Mouse (Mus musculus) limb, embryonic 12.5 days (tissue): ENCODE results near the gene Tat. TPM values are rescaled to one million over a fixed set of nuclear protein-coding genes. Genes with fewer than 3 reads are reported as not detected.
"Not testable (repeated sequence)": the region's sequence is repeated elsewhere in the genome, so short reads cannot be mapped to it uniquely, and the experiment has no call there.

Experiments used
- ATAC-seq: fragments of 200-750 bp; cut with Nextera tagmentation; 2 replicates; pipeline ENCODE4 v1.8.0; 2017; ENCODE audit warnings: low read depth, moderate TSS enrichment; ENCODE audit not compliant: insufficient number of reproducible peaks, insufficient read depth, low FRiP score, low TSS enrichment
- H3K27ac ChIP-seq: fragments of 300-500 bp; sonication (generic); 2 replicates; pipeline ENCODE4 v1.5.1; 2016; ENCODE audit warnings: mild to moderate bottlenecking, moderate library complexity
- H3K27me3 ChIP-seq: fragments of 300-500 bp; sonication (generic); 2 replicates; pipeline ENCODE4 v1.6.1; 2016; ENCODE audit warnings: mild to moderate bottlenecking, moderate library complexity
- H3K36me3 ChIP-seq: fragments of 300-500 bp; sonication (generic); 2 replicates; pipeline ENCODE4 v1.6.1; 2016; ENCODE audit warnings: mild to moderate bottlenecking, moderate library complexity
- H3K4me1 ChIP-seq: fragments of 300-500 bp; sonication (generic); replicated peaks from 2 replicates; pipeline ENCODE4 v1.6.1; 2016
- H3K4me2 ChIP-seq: fragments of 300-500 bp; sonication (generic); 2 replicates; pipeline ENCODE4 v1.6.1; 2016; ENCODE audit warnings: mild to moderate bottlenecking, moderate library complexity
- H3K4me3 ChIP-seq: fragments of 300-500 bp; sonication (generic); replicated peaks from 2 replicates; pipeline ENCODE4 v1.5.1; 2016; ENCODE audit warnings: mild to moderate bottlenecking
- H3K9ac ChIP-seq: fragments of 300-500 bp; sonication (generic); replicated peaks from 2 replicates; pipeline ENCODE4 v1.6.1; 2016; ENCODE audit warnings: mild to moderate bottlenecking, moderate library complexity
- H3K9me3 ChIP-seq: fragments of 300-500 bp; sonication (generic); 2 replicates; pipeline ENCODE4 v1.6.1; 2016; ENCODE audit warnings: mild to moderate bottlenecking, moderate library complexity
- WGBS: fragments of 180-500 bp; shearing (Covaris S2); methylation state at CpG from one replicate; pipeline ENCODE4 v1.1.7; 2016; 5-methylcytosine and 5-hydroxymethylcytosine counted together
- polyA plus RNA-seq: library from polyadenylated mRNA; unstranded; fragments of >200 nt; fragmentation: Nextera tagmentation; extraction: Ambion mirVana; gene quantifications from 2 replicates; pipeline ENCODE4 v1.2.1, GENCODE M21; 2016

Tat gene
- polyA plus RNA-seq, 1 experiment from 2014 or later, result not detected

GRCm38 (mm10) chr8:110006312-110007023, 16.2 kb downstream of the Tat start:
- Histone ChIP-seq H3K27me3 (0 out of 2 replicates have a peak, but pooled peaks cover 4% of the 10 kb centered on the region), H3K36me3 (no peaks in the 10 kb centered on the region), H3K9me3 (no peaks in the 10 kb centered on the region), H3K27ac (no peak overlapping the region), H3K4me2 (no peak overlapping the region), H3K4me3 (no peak overlapping the region), H3K9ac (no peak overlapping the region), H3K4me1 (peaks cover 6% of the 10 kb centered on the region; the same call in 1 of the 2 replicates)
- 61% methylated on average over 17 of the region's 17 CpGs for WGBS
- no peak for ATAC-seq

DNA sequence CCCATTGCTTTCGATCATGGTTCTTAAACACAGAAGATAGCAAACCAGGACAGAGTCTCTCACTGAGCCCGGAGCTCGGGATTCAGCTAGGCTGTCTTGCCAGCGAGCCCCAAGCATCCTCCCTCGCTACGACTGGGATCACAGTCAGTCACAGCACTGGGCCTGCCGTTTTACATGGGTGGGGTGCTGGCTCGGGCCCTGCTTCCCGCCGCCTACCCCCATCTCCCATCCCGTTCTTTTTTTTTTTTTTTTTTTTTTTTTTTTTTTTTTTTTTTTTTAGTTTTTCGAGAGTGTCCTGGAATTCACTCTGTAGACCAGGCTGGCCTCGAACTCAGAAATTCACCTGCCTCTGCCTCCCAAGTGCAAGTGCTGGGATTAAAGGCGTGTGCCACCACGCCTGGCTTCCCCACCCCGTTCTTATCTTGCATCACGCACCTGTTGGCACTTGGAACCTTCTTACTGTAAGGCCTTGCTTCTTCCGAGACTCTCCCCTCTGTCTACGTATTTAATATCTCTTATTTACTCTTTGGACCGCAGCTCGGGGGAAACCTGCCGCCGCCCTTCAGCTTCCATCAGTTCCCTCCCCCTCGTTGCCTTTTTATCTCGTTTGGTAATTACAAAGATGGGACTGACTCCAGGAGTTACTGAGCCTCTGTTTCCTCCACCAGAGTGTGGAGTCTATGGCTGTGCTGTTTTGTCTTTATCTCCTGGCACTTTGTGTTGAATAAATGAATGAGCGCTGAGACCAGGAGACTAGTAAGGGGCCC, 18.2 kb downstream of the Tat start:
- Histone ChIP-seq H3K4me3 (no peak overlapping the region), H3K4me2 (no peak overlapping the region), H3K27ac (no peak overlapping the region), H3K9me3 (no peaks in the 10 kb centered on the region), H3K27me3 (0 out of 2 replicates have a peak, but pooled peaks cover 4% of the 10 kb centered on the region), H3K36me3 (no peaks in the 10 kb centered on the region), H3K9ac (no peak overlapping the region), H3K4me1 (peaks cover 6% of the 10 kb centered on the region; the same call in 1 of the 2 replicates)
- ATAC-seq, result no peak; the same call in 1 of the 2 replicates
- WGBS, result 88% methylated on average over 26 of the region's 26 CpGs

DNA sequence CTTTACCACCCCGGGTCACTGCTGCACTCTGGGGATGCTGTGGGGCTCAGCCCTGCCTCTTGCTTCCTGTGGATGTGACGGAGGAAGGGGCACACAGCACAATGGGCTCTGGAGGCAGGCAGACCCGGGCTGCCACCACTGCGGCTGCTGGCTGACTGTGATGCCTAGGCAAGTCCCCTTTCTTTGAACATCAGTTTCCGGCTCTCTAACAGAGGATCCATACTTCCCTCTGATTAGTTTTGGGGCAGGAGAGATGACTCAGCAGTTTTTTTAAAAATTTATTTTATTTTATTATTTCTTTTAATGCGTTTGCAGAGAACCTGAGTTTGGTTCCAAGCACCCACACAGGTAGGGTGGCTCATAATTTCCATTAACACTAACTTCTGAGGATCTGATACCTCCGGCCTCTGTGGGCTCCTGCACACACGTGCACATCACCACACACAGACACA, 18.8 kb downstream of the Tat start:
- 0 out of 2 replicates have a peak, but pooled peaks cover 4% of the 10 kb centered on the region for H3K27me3 ChIP-seq
- H3K27ac ChIP-seq, result no peak overlapping the region
- WGBS, result 73% methylated on average over 8 of the region's 8 CpGs
- H3K9ac ChIP-seq, result no peak overlapping the region
- H3K36me3 ChIP-seq, result no peaks in the 10 kb centered on the region
- no peak overlapping the region for H3K4me2 ChIP-seq
- ATAC-seq, result no peak
- H3K4me3 ChIP-seq, result no peak overlapping the region
- H3K4me1 ChIP-seq, result peaks cover 6% of the 10 kb centered on the region; the same call in 1 of the 2 replicates
- no peaks in the 10 kb centered on the region for H3K9me3 ChIP-seq

DNA sequence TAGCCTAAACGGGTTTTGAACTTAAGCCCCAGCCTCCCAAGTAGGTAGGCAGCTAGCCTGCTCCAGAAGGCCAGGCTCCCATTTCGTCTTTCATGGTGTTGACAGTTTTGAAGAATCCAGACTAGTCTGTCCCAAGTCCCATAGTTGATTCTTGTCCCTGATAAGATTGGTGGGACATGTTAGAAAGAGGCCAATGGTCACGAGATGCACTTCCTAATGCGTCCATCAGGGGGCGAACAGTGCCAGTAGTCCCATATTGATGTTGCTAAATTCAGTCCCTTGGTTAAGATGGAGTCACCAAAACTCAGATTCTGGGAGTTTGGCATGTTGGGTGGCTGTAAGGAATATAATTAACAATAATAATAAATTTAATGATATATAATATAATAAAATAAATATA, 20.6 kb downstream of the Tat start:
- Histone ChIP-seq H3K9ac (no peak overlapping the region), H3K4me3 (no peak overlapping the region), H3K27me3 (0 out of 2 replicates have a peak, but pooled peaks cover 4% of the 10 kb centered on the region), H3K4me1 (peaks cover 6% of the 10 kb centered on the region; the same call in 1 of the 2 replicates), H3K27ac (no peak overlapping the region), H3K36me3 (no peaks in the 10 kb centered on the region), H3K4me2 (no peak overlapping the region), H3K9me3 (no peaks in the 10 kb centered on the region)
- no peak for ATAC-seq
- 34% methylated on average over 5 of the region's 5 CpGs for WGBS

DNA sequence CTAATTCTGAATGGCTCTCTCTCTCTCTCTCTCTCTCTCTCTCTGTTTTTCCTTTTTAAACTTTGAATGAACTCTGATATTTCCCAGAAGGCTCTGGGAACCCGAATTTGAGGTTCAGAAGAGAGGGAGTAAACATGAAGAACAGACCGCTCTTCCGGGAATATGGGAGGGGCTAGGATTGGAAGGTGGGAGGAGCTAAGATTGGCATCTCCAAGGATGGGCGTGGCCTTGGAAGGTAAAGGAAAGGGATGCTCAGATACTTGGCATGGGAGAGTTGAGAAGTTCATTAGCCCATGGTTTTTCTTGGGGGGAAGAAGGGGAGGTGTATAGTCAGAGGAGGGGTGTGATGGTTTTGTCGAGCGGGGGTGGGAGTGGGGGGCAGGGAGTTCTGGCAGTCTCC, 31.8 kb downstream of the Tat start:
- Histone ChIP-seq H3K4me1 (0 out of 2 replicates have a peak, but pooled peaks cover 2% of the 10 kb centered on the region), H3K27ac (no peak overlapping the region), H3K4me2 (no peak overlapping the region), H3K9ac (no peak overlapping the region), H3K9me3 (no peaks in the 10 kb centered on the region), H3K27me3 (no peaks in the 10 kb centered on the region), H3K36me3 (no peaks in the 10 kb centered on the region), H3K4me3 (no peak overlapping the region)
- WGBS, result 59% methylated on average over 6 of the region's 6 CpGs
- no peak for ATAC-seq

GRCm38 (mm10) chr8:110022768-110023344, 32.6 kb downstream of the Tat start:
- Histone ChIP-seq H3K4me2 (no peak overlapping the region), H3K9me3 (no peaks in the 10 kb centered on the region), H3K27ac (no peak overlapping the region), H3K4me3 (no peak overlapping the region), H3K36me3 (no peaks in the 10 kb centered on the region), H3K9ac (no peak overlapping the region), H3K27me3 (no peaks in the 10 kb centered on the region), H3K4me1 (0 out of 2 replicates have a peak, but pooled peaks cover 2% of the 10 kb centered on the region)
- WGBS, result 90% methylated on average over 10 of the region's 10 CpGs
- no peak for ATAC-seq

DNA sequence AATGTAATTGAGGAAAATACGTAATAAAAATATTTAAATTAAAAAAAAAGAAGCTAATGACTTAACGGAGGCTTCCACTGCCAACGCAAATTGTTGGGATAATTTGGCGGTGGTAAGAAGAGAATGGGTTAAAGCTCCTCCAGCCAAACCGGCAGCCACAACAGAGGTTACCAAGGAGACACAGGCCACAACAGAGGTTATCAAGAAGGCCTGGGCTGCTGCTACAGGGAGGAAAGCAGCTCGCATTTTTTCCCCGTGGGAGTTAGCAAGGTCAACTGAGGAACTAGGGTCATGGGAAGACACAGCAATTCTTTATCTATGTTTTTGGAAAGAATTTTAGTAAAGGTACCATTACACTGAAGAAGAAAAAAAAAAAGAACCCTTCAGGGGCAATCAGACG, 43.5 kb downstream of the Tat start:
- not testable (repeated sequence) for H3K9me3 ChIP-seq, H3K27me3 ChIP-seq, H3K4me2 ChIP-seq, H3K4me1 ChIP-seq, H3K4me3 ChIP-seq, H3K27ac ChIP-seq, H3K9ac ChIP-seq, ATAC-seq, H3K36me3 ChIP-seq
- WGBS, result 40% methylated on average over 8 of the region's 8 CpGs

DNA sequence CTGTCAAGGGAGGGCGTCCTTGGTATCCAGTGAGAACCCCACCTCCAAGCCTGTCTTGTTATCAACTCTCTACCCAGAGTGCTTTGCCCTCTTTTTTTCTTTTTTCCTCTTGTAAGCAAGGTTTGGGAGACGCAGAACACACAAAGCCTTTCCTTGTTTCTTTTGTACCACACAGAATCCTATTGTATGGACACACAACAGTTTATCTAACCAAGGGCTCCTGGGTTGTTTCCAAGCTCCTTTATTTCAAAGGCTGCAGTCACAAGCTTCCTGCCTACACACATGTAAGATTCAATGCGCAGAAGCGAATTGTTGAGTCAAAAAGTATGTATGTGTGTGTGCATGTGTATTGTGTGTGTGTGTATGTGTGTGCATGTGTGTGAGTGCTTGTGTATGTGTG, 44.1 kb downstream of the Tat start:
- no peak overlapping the region for H3K4me3 ChIP-seq
- H3K9me3 ChIP-seq, result no peaks in the 10 kb centered on the region
- H3K27me3 ChIP-seq, result no peaks in the 10 kb centered on the region
- WGBS, result 80% methylated on average over 4 of the region's 4 CpGs
- H3K9ac ChIP-seq, result no peak overlapping the region
- H3K4me1 ChIP-seq, result no peaks in the 10 kb centered on the region
- H3K27ac ChIP-seq, result no peak overlapping the region
- no peak for ATAC-seq
- no peak overlapping the region for H3K4me2 ChIP-seq
- H3K36me3 ChIP-seq, result no peaks in the 10 kb centered on the region

- WGBS, result 82% methylated on average over 2 of the region's 2 CpGs
- no peak overlapping the region for H3K4me2 ChIP-seq
- H3K9ac ChIP-seq, result no peak overlapping the region
- ATAC-seq, result no peak
- H3K27me3 ChIP-seq, result no peaks in the 10 kb centered on the region
- no peak overlapping the region for H3K27ac ChIP-seq
- no peaks in the 10 kb centered on the region for H3K4me1 ChIP-seq
- no peak overlapping the region for H3K4me3 ChIP-seq
- H3K36me3 ChIP-seq, result no peaks in the 10 kb centered on the region
- no peaks in the 10 kb centered on the region for H3K9me3 ChIP-seq
Measured at GRCm38 (mm10) chr8:110036156-110036555, 45.9 kb downstream of the Tat start.

GRCm38 (mm10) chr8:110039216-110039615, 49.0 kb downstream of the Tat start:
- WGBS, result 37% methylated on average over 7 of the region's 7 CpGs
- H3K27me3 ChIP-seq, result no peaks in the 10 kb centered on the region
- no peak overlapping the region for H3K27ac ChIP-seq
- ATAC-seq, result no peak
- H3K9me3 ChIP-seq, result peaks cover 7% of the 10 kb centered on the region; the same call in 1 of the 2 replicates
- no peak overlapping the region for H3K4me3 ChIP-seq
- H3K4me1 ChIP-seq, result no peaks in the 10 kb centered on the region
- H3K36me3 ChIP-seq, result no peaks in the 10 kb centered on the region
- no peak overlapping the region for H3K9ac ChIP-seq
- H3K4me2 ChIP-seq, result no peak overlapping the region

- no peaks in the 10 kb centered on the region for H3K36me3 ChIP-seq
- H3K27me3 ChIP-seq, result no peaks in the 10 kb centered on the region
- WGBS, result 78% methylated on average over 5 of the region's 5 CpGs
- H3K4me3 ChIP-seq, result no peak within 1 kb of the TSS
- ATAC-seq, result no peak
- H3K4me2 ChIP-seq, result no peak within 1 kb of the TSS
- no peaks in the 10 kb centered on the region for H3K4me1 ChIP-seq
- H3K27ac ChIP-seq, result no peak within 1 kb of the TSS
- no peak within 1 kb of the TSS for H3K9ac ChIP-seq
- H3K9me3 ChIP-seq, result peaks cover 7% of the 10 kb centered on the region; the same call in 1 of the 2 replicates
Measured at GRCm38 (mm10) chr8:110039659-110040058, 49.4 kb downstream of the Tat start, which contains the start of gene Chst4. Gene Chst4 (minus strand): TSS chr8:110039740.
